Mouse (Mus musculus): ENCODE measurements around the gene V1ra8. TPM values are rescaled to one million over a fixed set of nuclear protein-coding genes. Genes with fewer than 3 reads are reported as not detected.
"Not testable (repeated sequence)": the region's sequence is repeated elsewhere in the genome, so short reads cannot be mapped to it uniquely, and the experiment has no call there.

V1ra8 gene
- not detected in 2 replicates for polyA plus RNA-seq (2015; fragmentation: Nextera tagmentation; extraction: Ambion mirVana)

- H3K27me3 ChIP-seq; H3K36me3 ChIP-seq; H3K4me1 ChIP-seq (replicated peaks); H3K27ac ChIP-seq; ATAC-seq (replicated peaks; ENCODE audit: insufficient number of reproducible peaks, insufficient read depth, low FRiP score, low read depth); H3K4me3 ChIP-seq; H3K9me3 ChIP-seq (replicated peaks); H3K9ac ChIP-seq; H3K4me2 ChIP-seq: not testable (repeated sequence)
- WGBS: 70% methylated on average over 2 of the region's 2 CpGs
Observed at GRCm38 (mm10) chr6:90202493-90202892, at the start of gene V1ra8. Gene V1ra8, plus strand, starts transcription at chr6:90202793.

- Histone ChIP-seq H3K4me3 (no peak overlapping the region), H3K27me3 (no peaks in the 10 kb centered on the region), H3K27ac (no peak overlapping the region), H3K36me3 (no peaks in the 10 kb centered on the region), H3K9me3 (replicated peaks) (no peaks in the 10 kb centered on the region), H3K9ac (no peak overlapping the region), H3K4me1 (replicated peaks) (no peaks in the 10 kb centered on the region), H3K4me2 (no peak overlapping the region)
- 79% methylated on average over 3 of the region's 3 CpGs for WGBS
- no peak for ATAC-seq (replicated peaks; ENCODE audit: insufficient number of reproducible peaks, insufficient read depth, low FRiP score, low read depth)
Observed at GRCm38 (mm10) chr6:90160139-90160538, 42.5 kb upstream of the V1ra8 start.

- Histone ChIP-seq H3K9ac (no peak within 1 kb of the TSS), H3K4me2 (no peak within 1 kb of the TSS), H3K4me3 (no peak within 1 kb of the TSS), H3K36me3 (no peaks in the 10 kb centered on the region), H3K4me1 (replicated peaks) (no peaks in the 10 kb centered on the region), H3K27me3 (no peaks in the 10 kb centered on the region), H3K9me3 (replicated peaks) (no peaks in the 10 kb centered on the region), H3K27ac (no peak within 1 kb of the TSS)
- no peak for ATAC-seq (replicated peaks; ENCODE audit: insufficient number of reproducible peaks, insufficient read depth, low FRiP score, low read depth)
- 56% methylated on average over 2 of the region's 2 CpGs for WGBS
Observed at GRCm38 (mm10) chr6:90174508-90174907, 28.1 kb upstream of the V1ra8 start, which contains the start of gene Vmn1r52. Gene Vmn1r52, plus strand, starts transcription at chr6:90174808.

- no peak for ATAC-seq (replicated peaks; ENCODE audit: insufficient number of reproducible peaks, insufficient read depth, low FRiP score, low read depth)
- no peaks in the 10 kb centered on the region for H3K36me3 ChIP-seq
- 72% methylated on average over 1 of the region's 1 CpGs for WGBS
Observed at GRCm38 (mm10) chr6:90224338-90224737, 21.7 kb downstream of the V1ra8 start, which contains the start of gene Vmn1r53. Gene Vmn1r53, minus strand, starts transcription at chr6:90224438.

GRCm38 (mm10) chr6:90232114-90232513 lies 29.5 kb downstream of the V1ra8 start:
- H3K27me3 ChIP-seq; H3K36me3 ChIP-seq; H3K9me3 ChIP-seq (replicated peaks); H3K4me3 ChIP-seq; H3K4me1 ChIP-seq (replicated peaks); ATAC-seq (replicated peaks; ENCODE audit: insufficient number of reproducible peaks, insufficient read depth, low FRiP score, low read depth); H3K27ac ChIP-seq; H3K9ac ChIP-seq; H3K4me2 ChIP-seq: not testable (repeated sequence)
- 78% methylated on average over 4 of the region's 4 CpGs for WGBS

More at GRCm38 (mm10) chr6:90224338-90224737, 21.7 kb downstream of the V1ra8 start, which contains the start of gene Vmn1r53:
- H3K27me3 ChIP-seq: no peaks in the 10 kb centered on the region
- no peak within 1 kb of the TSS for H3K9ac ChIP-seq
- no peak within 1 kb of the TSS for H3K4me2 ChIP-seq
- no peak within 1 kb of the TSS for H3K27ac ChIP-seq
- H3K4me3 ChIP-seq: no peak within 1 kb of the TSS
- no peaks in the 10 kb centered on the region for H3K9me3 ChIP-seq (replicated peaks)
- no peaks in the 10 kb centered on the region for H3K4me1 ChIP-seq (replicated peaks)

- Histone ChIP-seq H3K4me1 (replicated peaks) (no peaks in the 10 kb centered on the region), H3K4me3 (no peak overlapping the region), H3K27me3 (no peaks in the 10 kb centered on the region), H3K9me3 (replicated peaks) (0 out of 2 replicates have a peak, but pooled peaks cover 4% of the 10 kb centered on the region), H3K9ac (no peak overlapping the region), H3K27ac (no peak overlapping the region), H3K36me3 (no peaks in the 10 kb centered on the region), H3K4me2 (no peak overlapping the region)
- ATAC-seq (replicated peaks; ENCODE audit: insufficient number of reproducible peaks, insufficient read depth, low FRiP score, low read depth): no peak
- WGBS: 48% methylated on average over 27 of the region's 27 CpGs
Observed at GRCm38 (mm10) chr6:90232681-90233080, 30.1 kb downstream of the V1ra8 start.

GRCm38 (mm10) chr6:90244019-90244418 lies 41.4 kb downstream of the V1ra8 start:
- no peak overlapping the region for H3K4me2 ChIP-seq
- H3K4me3 ChIP-seq: no peak overlapping the region
- no peak overlapping the region for H3K9ac ChIP-seq
- no peaks in the 10 kb centered on the region for H3K36me3 ChIP-seq
- ATAC-seq (replicated peaks; ENCODE audit: insufficient number of reproducible peaks, insufficient read depth, low FRiP score, low read depth): no peak
- no peaks in the 10 kb centered on the region for H3K27me3 ChIP-seq
- H3K27ac ChIP-seq: no peak overlapping the region
- WGBS: 70% methylated on average over 3 of the region's 3 CpGs
- no peaks in the 10 kb centered on the region for H3K4me1 ChIP-seq (replicated peaks)
- H3K9me3 ChIP-seq (replicated peaks): no peaks in the 10 kb centered on the region

GRCm38 (mm10) chr6:90246000-90246399 lies 43.4 kb downstream of the V1ra8 start, which contains the start of gene Vmn1r54:
Gene Vmn1r54, plus strand, starts transcription at chr6:90246300.
- Histone ChIP-seq H3K4me1 (replicated peaks) (no peaks in the 10 kb centered on the region), H3K9me3 (replicated peaks) (no peaks in the 10 kb centered on the region), H3K9ac (no peak within 1 kb of the TSS), H3K4me2 (no peak within 1 kb of the TSS), H3K27ac (no peak within 1 kb of the TSS), H3K36me3 (no peaks in the 10 kb centered on the region), H3K27me3 (no peaks in the 10 kb centered on the region), H3K4me3 (no peak within 1 kb of the TSS)
- no peak for ATAC-seq (replicated peaks; ENCODE audit: insufficient number of reproducible peaks, insufficient read depth, low FRiP score, low read depth)
- WGBS: 49% methylated on average over 1 of the region's 1 CpGs

Other genes starting within 250 kb of the V1ra8 start
- not detected in 2 replicates for gene Vmn1r46, start 233.5 kb upstream of the V1ra8 start, polyA plus RNA-seq (2015; fragmentation: Nextera tagmentation; extraction: Ambion mirVana)
- gene Vmn1r47, start 186.6 kb upstream of the V1ra8 start, polyA plus RNA-seq (2015; fragmentation: Nextera tagmentation; extraction: Ambion mirVana): not detected in 2 replicates
- not detected in 2 replicates for gene Vmn1r48, start 166.0 kb upstream of the V1ra8 start, polyA plus RNA-seq (2015; fragmentation: Nextera tagmentation; extraction: Ambion mirVana)
- gene Vmn1r49, start 124.3 kb upstream of the V1ra8 start, polyA plus RNA-seq (2015; fragmentation: Nextera tagmentation; extraction: Ambion mirVana): not detected in 2 replicates
- gene Vmn1r50, start 101.4 kb upstream of the V1ra8 start, polyA plus RNA-seq (2015; fragmentation: Nextera tagmentation; extraction: Ambion mirVana): not detected in 2 replicates
- gene Vmn1r51, start 80.2 kb upstream of the V1ra8 start, polyA plus RNA-seq (2015; fragmentation: Nextera tagmentation; extraction: Ambion mirVana): not detected in 2 replicates
- gene Vmn1r52, start 28.0 kb upstream of the V1ra8 start, polyA plus RNA-seq (2015; fragmentation: Nextera tagmentation; extraction: Ambion mirVana): not detected in 2 replicates
- not detected in 2 replicates for gene Vmn1r53, start 21.6 kb downstream of the V1ra8 start, polyA plus RNA-seq (2015; fragmentation: Nextera tagmentation; extraction: Ambion mirVana)
- gene Vmn1r54, start 43.5 kb downstream of the V1ra8 start, polyA plus RNA-seq (2015; fragmentation: Nextera tagmentation; extraction: Ambion mirVana): not detected in 2 replicates
- not detected in 2 replicates for gene BC048671, start 98.4 kb downstream of the V1ra8 start, polyA plus RNA-seq (2015; fragmentation: Nextera tagmentation; extraction: Ambion mirVana)
- 0.14 TPM in 1 of 2 replicates, not detected in the other for gene Chst13, start 122.4 kb downstream of the V1ra8 start, polyA plus RNA-seq (2015; fragmentation: Nextera tagmentation; extraction: Ambion mirVana)
- 0.15 TPM in 1 of 2 replicates, not detected in the other for gene Uroc1, start 130.5 kb downstream of the V1ra8 start, polyA plus RNA-seq (2015; fragmentation: Nextera tagmentation; extraction: Ambion mirVana)
- 5.5 and 8.1 TPM in 2 replicates for gene Zxdc, start 166.7 kb downstream of the V1ra8 start, polyA plus RNA-seq (2015; fragmentation: Nextera tagmentation; extraction: Ambion mirVana)
- gene Cfap100, start 226.0 kb downstream of the V1ra8 start, polyA plus RNA-seq (2015; fragmentation: Nextera tagmentation; extraction: Ambion mirVana): 0.32 and 0.42 TPM in 2 replicates

Data from heart, embryonic 15.5 days (tissue).